Mouse (Mus musculus): ENCODE results near the gene A1bg. TPM values are rescaled to one million over a fixed set of nuclear protein-coding genes. Genes with fewer than 3 reads are reported as not detected.

A1bg gene
- total RNA-seq (2021) = not detected

DNA sequence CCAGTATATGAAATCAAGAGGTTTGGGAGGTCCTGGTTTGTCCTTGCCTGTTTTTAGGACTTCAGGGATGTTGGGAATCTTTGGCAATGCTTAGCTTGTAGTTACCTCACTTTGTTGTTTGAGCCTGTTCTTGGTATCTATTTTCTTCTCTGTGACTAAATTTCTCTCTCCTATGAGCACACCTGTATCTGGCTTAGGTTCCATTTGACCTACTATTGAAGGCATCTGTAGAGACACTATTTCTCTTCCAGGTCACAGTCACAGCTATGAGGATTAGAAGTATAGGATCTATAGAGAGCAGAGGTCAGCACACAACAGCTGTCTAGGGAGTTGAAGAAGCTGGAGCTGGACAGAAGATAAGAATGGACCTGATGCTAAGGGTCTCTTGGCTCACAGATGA is at the start of gene A1bg:
A1bg (minus strand) TSS at position 101 of the 400 bp plus-strand sequence.
- DNase-seq (ENCODE audit: low spot score in 2 of 2) = no peak
- intact Hi-C loops (cut with DNase I) = no loop called here

DNA sequence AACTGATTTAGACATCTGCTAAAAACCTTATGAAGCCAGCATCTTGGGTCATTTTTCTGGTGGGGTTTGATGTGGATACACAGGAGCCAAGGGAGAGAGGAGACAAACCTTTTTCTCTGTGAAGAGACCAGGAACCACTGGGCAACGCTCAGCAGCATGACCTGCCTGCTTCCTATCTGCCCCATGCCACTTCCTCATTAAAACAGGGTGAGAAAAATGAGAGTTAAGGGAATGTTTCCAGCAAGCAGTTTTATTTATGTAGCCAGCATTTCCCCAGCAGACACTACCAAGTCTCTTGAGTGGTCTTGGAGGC is 45.7 kb upstream of the A1bg start:
- intact Hi-C loops (cut with DNase I) = no loop called here

DNA sequence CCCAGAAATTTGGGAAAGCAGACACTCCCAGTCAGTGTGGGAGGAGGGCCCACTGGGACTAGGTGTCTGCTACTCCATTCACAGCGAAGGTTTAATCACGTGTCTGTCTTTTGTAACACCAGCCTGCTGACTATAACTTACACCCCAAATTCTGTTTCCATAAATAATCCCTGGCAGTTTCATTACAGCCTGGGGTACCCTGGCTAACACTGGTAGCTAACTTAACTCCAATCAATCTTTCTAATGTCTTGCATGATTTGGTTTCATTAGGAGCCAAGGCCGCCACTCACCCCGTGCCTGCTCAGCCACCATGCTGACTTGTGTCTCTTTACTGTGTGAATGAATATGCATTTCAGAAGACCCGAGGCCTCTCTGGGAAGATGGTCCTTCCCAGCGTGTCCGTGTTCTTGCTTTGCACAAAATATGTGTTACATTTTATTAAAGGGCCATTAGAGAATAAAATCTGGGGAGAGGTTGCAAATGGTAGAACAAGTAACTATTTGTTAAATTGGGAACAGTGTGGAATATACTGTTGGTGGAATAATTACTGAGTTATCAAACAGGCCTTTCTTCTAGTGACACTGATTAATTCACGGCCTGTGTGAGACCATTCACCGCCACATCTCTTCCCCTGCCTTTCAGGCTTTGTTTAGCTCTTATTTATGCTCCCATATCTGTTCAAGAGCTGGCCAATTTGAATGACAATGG is 45.2 kb upstream of the A1bg start:
- no peak for DNase-seq (ENCODE audit: low spot score in 2 of 2)
- intact Hi-C loops (cut with DNase I) = no loop called here

More for the DNA sequence above, 45.7 kb upstream of the A1bg start:
- no peak for DNase-seq (ENCODE audit: low spot score in 2 of 2)

DNA sequence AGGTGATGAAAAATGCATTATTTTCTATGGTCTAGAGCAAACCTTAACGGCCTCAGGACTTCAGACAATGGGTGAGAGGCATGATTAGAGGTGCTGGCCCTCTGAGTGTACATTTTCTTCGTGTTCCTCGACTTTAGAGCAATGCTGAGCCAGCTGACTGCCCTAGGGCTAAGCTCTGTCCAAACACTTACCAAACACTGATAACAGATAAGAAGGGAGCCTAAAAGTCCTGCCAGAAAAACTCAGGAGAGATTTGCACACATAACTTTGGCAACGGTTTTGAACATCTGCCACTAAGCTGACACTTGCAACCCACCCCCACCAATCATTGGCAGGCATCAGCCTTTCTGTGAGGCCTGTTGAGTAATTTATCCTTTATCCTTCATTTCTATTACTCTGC is 2.9 kb upstream of the A1bg start:
- DNase-seq (ENCODE audit: low spot score in 2 of 2) = no peak
- intact Hi-C loops (cut with DNase I) = no loop called here

DNA sequence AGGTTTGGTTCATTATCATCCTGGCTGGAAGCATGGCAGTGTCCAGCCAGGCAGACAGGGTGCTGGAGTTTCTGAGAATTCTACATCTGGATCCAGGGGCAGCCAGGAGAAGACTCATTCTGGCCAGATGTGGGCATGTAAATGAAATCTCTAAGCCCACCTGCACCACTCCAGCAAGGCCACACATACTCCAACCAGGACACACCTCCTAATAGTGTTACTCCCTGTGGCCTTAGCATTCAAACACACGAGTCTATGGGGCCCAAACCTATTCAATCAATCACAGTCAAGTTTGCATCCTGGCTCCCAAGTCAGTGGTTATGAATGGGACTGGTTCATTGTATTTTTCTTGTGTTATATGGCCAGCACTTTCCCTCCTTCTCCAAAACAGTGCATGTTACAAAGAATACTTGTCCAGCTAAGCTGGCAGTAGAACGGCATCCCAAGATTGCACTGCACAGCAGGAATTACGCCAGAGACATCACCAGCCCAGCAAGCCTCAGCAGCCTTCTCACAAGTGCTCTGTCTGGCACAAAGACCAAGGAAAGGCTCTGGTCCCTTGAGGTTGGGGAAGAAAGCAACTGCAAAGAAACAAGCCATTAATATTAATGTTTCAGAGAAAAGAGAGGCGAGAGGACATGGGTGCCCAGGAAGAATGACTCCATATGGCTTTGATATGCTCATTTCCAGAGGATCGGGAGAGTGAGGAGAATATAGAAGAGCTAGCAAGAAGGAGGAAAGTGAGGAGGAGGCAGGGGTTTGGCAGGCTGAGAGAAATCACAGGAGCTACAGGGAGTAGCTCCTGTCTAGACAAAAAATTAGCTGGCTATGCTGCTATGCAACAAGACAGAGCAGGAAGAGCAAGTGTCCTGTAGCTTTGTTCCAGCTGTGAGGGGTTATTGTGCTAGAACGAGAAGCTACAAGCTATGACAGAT is 18.8 kb downstream of the A1bg start:
- intact Hi-C loops (cut with DNase I) = no loop called here
- DNase-seq (ENCODE audit: low spot score in 2 of 2) = peak; percentile 3 to 63

DNA sequence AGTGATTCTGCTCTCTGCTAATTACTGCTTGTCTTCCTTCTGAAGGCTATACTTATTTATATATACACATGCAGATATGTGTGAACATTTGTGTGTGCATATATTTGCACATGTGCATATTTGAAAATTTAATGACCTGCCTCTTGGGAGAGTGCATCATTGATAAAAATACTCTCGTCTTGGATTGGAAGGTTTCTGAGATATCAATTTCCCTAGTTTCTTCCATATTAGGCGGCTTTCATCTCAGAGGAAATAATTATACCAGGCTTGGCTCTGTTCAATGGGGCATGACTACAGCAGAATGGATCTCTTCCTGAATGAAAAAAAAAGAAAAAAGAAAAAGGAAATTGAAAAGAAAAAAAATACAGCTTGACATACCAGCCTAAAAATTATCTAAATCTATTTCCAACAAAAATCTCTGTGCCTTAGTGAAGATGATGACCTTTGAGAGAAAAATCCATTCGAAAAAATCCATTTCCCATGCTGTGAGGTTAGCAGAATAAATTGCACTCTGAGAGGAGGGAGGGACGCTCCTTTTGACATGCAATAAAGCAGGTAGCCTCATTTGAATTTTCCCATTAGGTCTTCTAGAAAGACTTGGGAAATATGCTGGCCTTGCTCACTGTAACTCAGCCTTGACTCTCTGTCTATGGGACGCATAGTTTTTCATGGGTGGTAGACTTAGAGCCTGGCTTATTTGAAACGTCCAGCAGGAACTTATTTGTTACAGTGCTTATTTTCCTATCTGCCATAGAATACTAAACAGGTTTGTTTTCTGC is 24.4 kb downstream of the A1bg start:
- no peak for DNase-seq (ENCODE audit: low spot score in 2 of 2)
- intact Hi-C loops (cut with DNase I) = no loop called here

DNA sequence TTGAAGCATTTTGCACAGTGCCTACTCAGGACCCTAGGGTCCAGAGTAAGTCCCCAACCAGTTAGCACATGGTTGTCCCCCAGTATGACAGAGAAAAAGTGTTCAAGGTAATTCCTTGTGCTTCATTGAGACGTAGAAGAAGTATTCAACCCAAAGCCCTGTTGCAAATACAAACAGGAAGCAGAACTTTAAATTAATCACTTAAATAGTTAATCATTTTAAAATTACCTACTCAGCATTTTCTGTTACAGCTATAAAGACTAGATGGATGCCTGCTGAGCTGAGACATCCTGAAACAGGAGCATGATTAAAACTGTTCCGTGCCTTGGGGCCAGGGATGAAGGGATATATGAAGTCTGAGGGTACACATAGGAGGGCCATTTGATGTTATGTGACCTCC is 26.8 kb downstream of the A1bg start:
- intact Hi-C loops (cut with DNase I) = no loop called here
- no peak for DNase-seq (ENCODE audit: low spot score in 2 of 2)

DNA sequence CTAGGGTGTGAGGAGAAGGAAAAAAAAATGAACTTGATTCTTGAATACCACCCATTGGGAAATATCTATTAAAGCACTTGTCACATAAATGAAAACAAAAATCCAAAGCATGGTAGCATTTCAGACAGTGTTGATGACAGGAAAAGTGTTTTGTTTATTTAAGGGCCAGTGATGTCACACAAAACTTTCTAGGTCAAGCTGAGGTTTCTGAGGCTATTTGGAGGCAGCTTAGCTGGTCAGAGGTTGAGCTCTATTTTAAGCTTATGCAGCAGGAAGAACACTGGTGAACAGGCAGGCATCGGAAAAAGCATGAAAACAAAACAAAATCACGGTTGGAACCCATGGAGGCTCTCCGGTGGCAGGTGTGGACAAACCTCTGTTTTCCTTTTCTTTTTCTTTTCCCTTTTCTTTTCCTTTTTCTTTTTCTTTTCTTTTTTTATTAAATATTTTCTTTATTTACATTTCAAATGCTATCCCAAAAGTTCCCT is 29.8 kb downstream of the A1bg start:
- DNase-seq (ENCODE audit: low spot score in 2 of 2) = no peak
- intact Hi-C loops (cut with DNase I) = no loop called here

DNA sequence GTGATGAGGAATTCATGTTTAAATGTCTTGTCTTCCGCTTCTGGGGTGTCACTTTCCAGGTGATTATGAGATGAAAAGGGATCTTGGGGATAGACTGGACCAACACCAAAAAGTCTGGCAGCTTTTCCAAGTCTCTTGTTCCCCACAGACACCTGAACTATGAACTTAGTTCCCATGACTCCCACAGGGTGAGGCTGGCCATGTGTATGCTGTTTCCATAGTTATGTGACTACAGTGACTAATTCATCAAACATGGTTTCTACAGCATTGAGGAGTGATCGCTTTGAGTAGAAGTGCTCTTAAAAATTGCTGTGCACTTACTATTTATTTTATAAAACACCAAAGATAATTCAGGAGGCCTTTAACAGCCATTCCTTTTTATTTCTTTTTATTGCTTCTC is 34.1 kb downstream of the A1bg start:
- intact Hi-C loops (cut with DNase I) = no loop called here
- no peak for DNase-seq (ENCODE audit: low spot score in 2 of 2)

DNA sequence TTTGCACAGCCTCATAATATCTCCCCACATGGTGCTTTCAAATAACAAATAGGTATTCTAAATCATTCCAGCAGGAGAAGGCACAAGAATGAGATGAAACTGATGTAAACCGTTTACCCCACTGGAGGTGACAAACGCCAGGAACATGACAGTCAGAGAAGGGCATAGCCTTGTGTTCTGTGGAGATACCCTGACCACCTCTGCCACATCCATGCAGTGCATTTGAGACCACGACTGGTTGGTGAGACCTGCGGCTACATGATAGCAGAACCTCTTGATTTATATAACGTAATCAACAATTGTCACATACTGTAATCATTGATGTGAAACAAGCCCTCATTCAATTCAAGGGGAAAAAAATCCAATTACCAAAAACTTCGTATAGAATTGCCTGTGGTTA is 47.1 kb downstream of the A1bg start:
- DNase-seq (ENCODE audit: low spot score in 2 of 2) = no peak
- intact Hi-C loops (cut with DNase I) = no loop called here

DNA sequence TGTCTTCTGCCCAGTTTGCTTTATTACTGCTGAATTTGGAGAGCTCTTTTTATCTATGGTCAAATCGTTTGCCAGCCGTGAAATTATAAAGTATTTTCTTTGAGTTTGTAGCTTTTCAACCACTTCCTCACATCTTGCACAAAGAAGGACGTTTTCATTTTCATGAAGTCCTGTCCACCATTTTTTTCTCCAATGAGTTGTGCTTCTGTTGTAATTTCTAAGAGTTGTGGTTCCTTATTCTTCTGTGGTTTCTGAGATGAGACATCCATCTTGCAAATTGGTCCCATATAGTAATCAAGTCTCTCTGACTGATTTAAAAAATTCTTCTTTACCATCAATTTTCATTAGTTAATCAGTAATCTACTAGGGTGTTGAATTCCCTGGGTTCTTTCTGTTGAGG is 60.4 kb downstream of the A1bg start:
- no peak for DNase-seq (ENCODE audit: low spot score in 2 of 2)
- intact Hi-C loops (cut with DNase I) = no loop called here

DNA sequence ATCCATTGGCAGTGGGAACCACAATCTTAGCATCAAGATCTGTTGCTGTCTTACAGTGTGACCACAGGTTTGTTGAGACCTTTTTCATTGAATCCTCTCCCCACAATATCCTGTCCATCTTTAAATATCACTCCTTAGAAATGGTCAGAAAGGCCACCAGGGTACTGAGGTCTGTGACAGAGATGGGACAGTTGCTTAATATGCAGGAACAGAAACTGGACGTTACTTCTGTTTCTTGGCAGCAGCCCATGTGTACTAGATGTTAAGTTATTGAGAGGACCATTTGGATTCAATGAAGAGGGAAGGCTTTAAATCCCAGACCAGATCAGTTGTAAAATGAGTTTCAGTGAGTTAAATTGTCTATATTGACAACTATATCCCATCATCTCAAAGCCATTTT is 67.7 kb downstream of the A1bg start:
- no peak for DNase-seq (ENCODE audit: low spot score in 2 of 2)
- intact Hi-C loops (cut with DNase I) = no loop called here

DNA sequence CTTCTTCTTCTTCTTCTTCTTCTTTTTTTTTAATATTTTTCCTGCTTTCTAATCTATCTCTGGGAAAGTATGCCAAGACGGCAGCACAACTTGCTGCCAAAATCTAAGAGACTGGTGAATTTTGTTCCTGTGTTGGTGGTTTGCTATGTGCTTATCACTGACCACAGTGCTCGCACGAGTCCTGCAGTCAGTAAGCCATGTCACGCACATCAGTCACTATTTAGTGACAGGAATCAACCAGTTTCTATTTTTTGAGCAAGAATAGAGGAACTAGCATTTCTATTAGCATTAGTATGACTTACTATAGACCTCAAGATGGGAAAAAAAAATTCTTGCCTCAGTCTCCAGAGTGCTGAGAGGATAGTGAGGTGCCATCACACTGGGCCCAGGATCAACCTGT is 68.7 kb downstream of the A1bg start:
- no peak for DNase-seq (ENCODE audit: low spot score in 2 of 2)
- intact Hi-C loops (cut with DNase I) = no loop called here

DNA sequence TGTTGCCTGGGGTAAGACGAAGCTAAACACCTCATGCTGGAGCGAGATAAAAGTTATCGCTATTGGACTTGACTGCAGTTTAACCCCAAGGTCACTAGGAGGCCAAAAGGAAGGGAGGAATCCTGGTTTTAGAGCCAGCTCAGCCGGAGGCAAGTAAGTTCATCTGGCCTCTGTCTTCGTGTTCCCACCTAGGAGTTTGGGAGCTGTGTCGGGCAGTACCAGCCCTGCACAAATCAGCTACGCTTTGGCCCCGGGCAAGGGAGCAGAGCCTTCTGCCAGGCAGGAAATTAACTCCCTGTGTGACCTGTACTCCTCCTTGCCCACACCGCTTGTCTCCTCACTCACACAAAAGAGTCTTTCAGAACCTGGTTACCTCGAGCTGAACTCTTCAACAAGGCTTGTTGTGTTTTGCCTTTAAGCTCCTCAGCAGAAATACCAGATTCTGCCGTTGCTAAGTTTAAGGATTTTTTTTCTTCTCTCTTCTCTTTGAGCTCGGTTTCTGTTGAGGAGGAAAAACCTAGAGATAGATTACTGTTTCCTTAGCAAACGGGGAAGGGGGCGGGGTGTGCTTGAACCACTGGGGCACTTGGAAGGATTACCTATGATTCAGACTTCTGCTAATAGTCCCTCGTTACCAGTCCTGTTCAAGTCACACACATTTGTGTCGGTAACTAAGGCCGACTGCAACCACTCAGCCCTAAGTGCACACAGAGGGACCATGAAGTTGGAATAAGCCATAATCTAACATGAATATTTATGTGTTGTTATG is 69.4 kb downstream of the A1bg start, which contains the start of gene Fam84b:
Fam84b (minus strand) TSS at position 548 of the 769 bp plus-strand sequence.
- intact Hi-C loops (cut with DNase I) = no loop called here

DNA sequence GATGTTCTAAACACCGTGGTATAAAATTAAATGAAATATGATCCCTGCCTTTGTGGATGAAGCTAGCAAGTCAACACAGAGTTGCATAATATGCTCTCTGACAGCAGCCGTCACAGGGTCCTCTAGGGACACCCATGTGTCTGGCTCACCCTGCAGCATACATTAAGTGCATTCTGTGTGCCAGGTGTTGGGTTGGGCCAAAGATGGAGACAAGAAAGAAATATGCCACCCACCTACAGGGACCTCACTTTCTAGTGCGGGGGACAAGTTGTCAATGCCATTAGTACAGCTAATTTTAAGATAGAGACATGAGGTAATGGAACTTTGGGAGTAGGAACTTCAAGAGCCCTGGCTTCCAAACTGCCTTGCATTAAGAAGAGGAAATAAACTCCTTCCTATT is 74.2 kb downstream of the A1bg start:
- peak; percentile 14 to 85 for DNase-seq (ENCODE audit: low spot score in 2 of 2)
- intact Hi-C loops (cut with DNase I) = no loop called here

More for the DNA sequence above, 69.4 kb downstream of the A1bg start, which contains the start of gene Fam84b:
- DNase-seq (ENCODE audit: low spot score in 2 of 2) = no peak

Other genes starting within 250 kb of the A1bg start
- gene Fam84b, start 69.2 kb downstream of the A1bg start, total RNA-seq (2021) = 1 to 10 TPM; 6.5 to 7.3 TPM